Mouse (Mus musculus): ENCODE measurements around the gene Dedd.
"Not testable (repeated sequence)": the region's sequence is repeated elsewhere in the genome, so short reads cannot be mapped to it uniquely, and the experiment has no call there.

Gene Dedd

GRCm38 (mm10) chr1:171328839-171329432 lies at the start of gene Dedd:
Gene Dedd, plus strand, starts transcription at chr1:171329145.
- DNase-seq (ENCODE audit: low read depth, low spot score): peak; percentile 80

DNA sequence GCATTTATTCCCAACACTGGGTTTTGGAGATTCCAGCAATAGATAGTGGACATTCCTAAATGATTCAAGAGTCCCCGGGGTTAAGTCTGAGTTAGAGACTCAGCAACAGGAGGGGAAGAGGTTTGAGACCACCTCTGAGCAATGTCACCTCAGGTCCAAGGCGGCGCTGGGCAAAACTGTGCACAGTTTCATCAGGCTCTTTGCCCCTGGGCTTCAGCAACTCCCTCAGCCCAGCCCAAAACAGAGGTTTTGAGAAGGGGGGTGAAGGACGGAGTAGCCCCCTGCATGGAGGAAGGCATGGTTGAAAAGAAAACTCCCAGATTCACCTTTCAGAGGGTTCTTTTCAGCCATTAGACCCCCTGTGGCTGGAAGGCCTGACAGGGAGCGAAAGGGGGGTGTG lies 49.2 kb upstream of the Dedd start:
- no peak for DNase-seq (ENCODE audit: low read depth, low spot score)

DNA sequence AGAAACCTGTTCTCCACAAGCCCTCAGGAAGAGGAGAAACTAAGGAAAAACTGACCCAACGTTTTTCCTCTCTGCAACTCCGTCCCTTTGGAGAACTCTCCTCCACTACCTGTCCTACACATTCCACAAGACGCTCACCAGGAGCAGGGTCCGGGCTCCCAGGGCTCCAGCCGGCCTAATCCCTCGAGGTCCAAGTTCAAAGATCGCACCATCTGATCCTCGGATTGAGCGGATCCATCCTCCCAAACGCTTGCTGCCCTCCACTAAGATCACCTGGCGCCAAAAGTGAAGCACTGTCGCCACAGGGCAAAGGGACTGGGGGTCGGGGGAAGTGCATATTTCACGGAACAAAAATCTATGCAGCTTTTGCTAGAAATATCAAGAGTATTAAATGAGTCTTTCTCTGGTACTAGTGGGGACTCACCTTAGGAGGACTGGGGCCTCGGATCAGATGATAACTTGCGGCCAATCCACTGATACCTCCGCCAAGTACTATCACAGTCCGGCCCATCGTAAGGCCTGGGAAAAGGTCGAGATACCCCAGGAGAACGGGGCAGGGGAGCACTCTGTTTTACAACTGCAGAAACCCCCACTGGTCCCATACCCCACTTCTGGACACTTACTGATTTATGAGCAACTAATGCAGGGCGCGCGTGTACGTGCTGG lies 48.6 kb upstream of the Dedd start:
- no peak for DNase-seq (ENCODE audit: low read depth, low spot score)

- peak; percentile 92 for DNase-seq (ENCODE audit: low read depth, low spot score)
Measured at GRCm38 (mm10) chr1:171280916-171281527, 47.9 kb upstream of the Dedd start, which contains the start of gene Ppox. Gene Ppox, minus strand, starts transcription at chr1:171281186.

DNA sequence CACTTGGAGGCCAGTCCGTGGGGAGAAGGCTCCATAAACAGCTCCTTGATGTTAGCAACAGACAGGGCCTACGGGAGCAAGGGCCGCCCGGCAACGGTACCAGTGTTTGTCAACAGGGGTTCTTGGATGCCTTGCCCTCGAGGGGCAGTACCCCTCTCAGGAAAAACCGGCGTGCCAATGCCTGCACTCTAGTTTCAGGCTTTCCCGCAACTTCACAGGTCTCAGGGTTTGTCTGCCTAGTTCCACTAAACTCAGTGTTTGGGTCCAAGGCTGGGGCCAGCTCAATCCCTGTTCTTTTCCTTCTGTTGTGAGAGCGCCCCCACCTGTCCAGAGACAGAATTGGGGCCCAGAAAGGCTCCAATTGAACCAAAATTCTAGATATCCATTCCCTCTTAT lies 47.4 kb upstream of the Dedd start:
- peak; percentile 57 for DNase-seq (ENCODE audit: low read depth, low spot score)

- DNase-seq (ENCODE audit: low read depth, low spot score): no peak
Measured at GRCm38 (mm10) chr1:171282086-171282805, 46.7 kb upstream of the Dedd start.

DNA sequence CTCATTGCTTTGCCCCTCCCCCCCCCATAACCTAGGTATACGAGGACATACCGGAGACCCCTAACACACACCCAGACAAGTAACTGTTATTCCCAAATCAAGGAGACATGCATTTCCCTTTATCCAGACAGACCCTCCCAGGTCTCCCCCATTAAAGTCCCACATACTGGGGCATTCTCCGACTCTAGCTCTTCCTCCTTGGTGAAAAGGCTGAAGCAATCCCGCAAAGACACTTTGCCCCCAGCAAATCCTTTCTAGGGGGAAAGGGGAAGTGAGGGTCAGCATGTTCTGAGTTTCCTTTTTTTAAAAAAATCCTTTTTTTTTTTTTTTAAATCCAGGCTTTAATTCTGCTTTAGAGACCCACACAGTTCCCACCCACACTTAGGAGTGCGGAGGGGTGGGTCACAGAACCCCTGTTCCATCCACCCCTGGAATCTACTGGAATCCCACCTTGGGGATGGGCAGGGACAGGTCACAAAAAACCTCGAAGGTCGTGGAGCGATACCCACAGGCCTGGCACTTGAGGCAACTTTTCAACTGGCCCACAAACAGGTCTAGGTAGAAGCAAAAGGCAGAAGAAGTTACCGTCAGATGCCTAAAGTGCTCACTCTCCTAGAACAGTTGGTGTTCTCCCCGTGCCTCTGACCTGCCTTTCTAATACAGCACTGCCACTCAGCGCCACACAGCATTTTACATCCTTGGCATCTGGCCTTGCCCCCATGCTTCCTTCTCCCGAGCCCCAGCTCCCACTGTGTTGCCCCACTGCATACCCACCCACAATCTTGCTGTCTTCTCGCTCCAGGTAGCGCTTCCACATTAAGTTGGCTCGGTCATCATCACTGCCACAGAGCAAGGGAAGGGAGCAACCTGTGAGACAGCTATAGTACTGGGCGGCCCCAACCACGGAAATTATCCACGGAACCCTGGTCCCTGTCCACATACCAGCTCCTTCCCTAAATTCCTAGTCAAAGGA lies 45.5 kb upstream of the Dedd start:
- no peak for DNase-seq (ENCODE audit: low read depth, low spot score)

- DNase-seq (ENCODE audit: low read depth, low spot score): no peak
Measured at GRCm38 (mm10) chr1:171284491-171284890, 44.5 kb upstream of the Dedd start.

DNA sequence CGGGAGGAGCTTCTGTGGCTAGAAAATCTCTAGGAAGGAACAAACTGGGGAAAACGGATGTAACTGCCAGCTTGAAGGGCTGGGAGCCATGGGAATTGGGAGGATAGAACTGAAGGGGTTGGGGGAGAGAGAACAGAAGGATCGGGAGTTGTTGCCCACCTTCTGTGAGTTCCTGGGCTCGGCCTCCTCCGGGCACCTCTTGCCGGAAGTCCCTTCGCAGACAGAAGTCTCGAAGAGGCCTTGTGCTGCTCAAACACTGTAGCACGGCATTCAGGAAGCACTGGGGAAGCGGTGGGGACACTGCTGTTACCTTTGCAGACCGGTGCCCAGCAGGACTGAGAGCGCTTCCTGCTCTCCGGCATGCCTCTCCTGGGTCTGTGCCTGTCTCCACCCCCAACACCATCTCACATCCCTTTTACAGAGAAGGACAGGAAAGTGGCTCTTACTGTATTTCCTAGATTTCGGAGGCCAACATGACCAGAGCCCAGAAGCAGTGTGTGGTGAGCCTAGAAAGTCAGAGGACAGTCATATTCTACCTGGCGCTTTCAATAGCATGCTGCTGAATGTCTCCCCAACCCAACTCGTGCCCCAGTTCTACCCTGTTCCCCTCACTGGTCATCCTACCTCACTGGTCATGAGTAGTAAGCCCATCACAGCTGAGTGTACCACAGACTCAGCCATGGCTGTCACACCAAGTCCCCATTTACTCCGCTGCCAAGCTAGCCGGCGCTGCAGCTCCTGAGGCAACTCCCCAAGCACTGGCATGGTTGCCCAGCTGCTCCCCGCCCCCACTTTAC lies 43.7 kb upstream of the Dedd start:
- DNase-seq (ENCODE audit: low read depth, low spot score): no peak

- DNase-seq (ENCODE audit: low read depth, low spot score): no peak
Measured at GRCm38 (mm10) chr1:171286517-171286916, 42.4 kb upstream of the Dedd start.

DNA sequence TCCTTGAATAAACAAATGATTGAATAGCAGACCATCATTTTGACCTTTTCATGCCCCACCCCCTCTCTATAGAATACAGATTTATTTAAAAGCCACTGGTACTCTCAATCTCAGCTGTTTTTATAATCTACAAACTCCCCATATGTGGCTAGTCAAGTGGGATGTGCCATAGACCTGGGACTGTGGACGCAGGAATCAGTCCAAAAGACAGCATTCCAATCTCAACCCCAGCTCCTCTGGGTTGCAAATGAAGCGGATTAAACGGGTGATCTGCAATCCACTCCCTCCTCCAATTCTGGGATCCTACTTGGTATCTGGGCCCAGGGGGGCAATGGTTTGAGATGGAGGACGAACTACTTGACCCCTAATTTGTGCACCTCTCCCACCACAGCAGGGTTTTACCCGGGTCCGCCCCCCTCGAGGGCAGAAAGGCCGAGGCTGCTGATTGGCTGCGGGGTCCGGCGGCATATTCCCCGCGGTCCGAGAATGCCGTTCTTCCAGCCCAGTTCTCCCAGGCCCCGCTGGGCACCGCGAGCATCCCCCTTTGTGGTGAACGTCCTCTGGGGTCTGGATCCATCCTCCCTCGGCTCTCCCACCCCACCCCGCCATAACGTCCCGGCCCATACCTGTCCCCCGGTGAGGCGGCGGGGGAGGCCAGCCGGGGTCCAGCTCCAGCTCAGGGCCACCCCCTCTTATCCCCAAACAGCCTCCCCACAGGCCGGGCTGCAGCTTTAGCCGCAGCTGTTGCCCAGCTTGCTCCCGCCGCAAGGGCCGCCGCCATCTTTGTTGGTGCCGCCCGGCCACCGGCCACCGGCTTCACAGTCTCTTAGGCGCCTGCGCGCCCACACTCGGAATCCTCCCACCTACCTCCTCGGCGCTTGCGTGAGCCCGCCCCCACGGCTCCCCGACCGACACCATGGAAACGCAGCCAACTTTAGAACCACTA lies 41.5 kb upstream of the Dedd start, which contains the start of gene Usp21:
Gene Usp21, minus strand, starts transcription at position 856 of the 946 bp plus-strand sequence.
- peak; percentile 90 for DNase-seq (ENCODE audit: low read depth, low spot score)

DNA sequence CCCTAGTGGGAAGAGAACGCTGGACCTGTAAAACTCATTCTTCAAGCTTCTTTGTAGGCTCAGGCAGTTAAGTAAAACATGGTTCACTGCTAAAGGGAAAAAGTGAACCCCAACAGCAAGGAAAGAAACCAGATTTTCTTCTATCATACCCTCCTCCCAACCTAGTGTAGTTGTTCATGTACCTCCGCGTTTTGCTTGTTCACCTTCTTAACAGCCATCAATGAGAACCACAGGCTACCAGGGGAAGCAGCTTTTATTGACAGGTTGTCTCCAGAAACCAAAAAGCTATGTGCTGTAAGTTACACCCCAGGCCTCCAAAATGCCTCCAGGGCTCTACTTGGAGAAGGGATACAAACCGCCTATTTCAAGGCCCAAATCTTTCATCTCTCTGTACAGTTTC lies 40.6 kb upstream of the Dedd start:
- no peak for DNase-seq (ENCODE audit: low read depth, low spot score)

DNA sequence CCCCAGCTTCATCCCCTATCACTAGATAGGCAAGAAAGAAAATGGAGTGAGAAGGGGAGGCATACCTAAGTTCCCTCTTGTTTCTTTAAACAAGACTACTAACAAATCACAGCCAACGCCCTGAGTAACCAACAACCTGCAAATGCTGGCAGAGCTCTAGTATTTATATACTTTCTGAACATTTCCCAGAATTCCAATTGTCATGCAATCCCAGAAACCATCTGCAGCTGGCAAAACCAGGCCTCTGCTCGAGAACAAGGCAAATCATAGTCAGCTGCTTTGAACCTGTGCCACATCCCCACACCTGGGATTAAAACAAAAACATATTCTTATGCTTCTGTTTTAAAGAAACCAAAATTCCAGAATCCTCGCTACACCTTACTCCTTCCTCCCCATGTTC lies 35.6 kb upstream of the Dedd start:
- DNase-seq (ENCODE audit: low read depth, low spot score): no peak

DNA sequence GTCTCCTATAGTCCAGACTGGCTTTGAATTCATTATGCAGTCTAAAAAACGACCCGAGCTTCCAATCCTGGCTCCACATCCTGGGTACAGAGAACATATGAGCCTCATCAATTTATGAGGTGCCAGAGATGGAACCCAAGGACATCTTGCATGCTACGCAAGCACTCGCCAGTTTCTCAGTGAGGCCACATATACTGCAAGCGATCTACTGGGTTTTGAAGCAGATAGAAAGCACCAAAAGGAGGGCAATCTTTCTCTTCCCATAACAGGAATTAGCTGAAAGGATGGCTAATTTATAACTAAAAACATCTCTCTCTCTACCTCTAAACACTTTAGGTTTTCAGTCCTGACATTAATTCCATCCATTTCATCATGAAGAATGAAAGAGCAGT lies 35.0 kb upstream of the Dedd start:
- DNase-seq (ENCODE audit: low read depth, low spot score): no peak

GRCm38 (mm10) chr1:171294298-171295062 lies 34.5 kb upstream of the Dedd start, which contains the start of gene Ufc1:
Gene Ufc1, minus strand, starts transcription at chr1:171295024.
- DNase-seq (ENCODE audit: low read depth, low spot score): peak; percentile 73

DNA sequence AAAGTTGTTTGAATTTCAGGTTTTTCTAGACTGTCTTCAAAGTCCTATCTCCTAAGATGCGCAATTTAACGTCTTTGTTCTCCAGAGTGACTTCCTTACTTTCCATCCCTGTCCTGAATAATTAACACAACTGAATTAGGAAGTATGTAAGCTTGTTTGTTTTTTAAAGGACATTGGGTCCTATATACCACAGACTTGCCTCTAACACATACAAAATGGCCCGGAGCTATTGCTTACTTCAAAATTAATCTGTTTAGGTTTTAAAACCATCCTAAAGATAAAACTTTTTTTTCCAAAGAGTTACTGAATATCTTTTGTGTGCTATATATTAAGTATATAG lies 33.9 kb upstream of the Dedd start:
- DNase-seq (ENCODE audit: low read depth, low spot score): no peak

DNA sequence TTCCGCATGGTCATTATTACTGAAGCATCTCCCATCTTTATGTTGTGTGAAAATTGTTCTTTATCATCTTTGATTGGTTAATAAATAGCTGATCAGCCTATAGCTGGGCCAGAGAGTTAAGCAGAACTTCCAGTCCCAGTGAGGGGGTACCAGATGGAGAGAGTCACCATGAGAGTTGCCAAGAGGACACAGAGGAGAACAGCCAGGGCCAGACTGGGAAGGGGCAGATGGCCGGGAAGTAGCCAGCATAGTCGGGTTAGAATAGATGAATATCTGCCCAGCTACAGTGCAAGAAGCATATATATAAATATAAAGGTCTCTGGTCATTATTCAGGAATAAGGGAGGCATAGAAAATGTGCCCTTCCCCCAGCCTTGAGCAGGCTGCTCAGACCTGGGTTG lies 30.7 kb upstream of the Dedd start:
- no peak for DNase-seq (ENCODE audit: low read depth, low spot score)

GRCm38 (mm10) chr1:171306157-171306556 lies 22.8 kb upstream of the Dedd start:
- DNase-seq (ENCODE audit: low read depth, low spot score): not testable (repeated sequence)
